Mouse (Mus musculus) forebrain, embryonic 13.5 days (tissue): ENCODE measurements around the gene Serpine2. TPM values are rescaled to one million over a fixed set of nuclear protein-coding genes. Genes with fewer than 3 reads are reported as not detected.
A peak's percentile ranks its signal among the peaks of the same experiment; 100 is the strongest.

Experiments used
- ATAC-seq: fragments of 200-750 bp; cut with Nextera tagmentation; 2 replicates; pipeline ENCODE4 v1.8.0; 2017
- H3K27ac ChIP-seq: fragments of 300-500 bp; sonication (generic); 2 replicates; pipeline ENCODE4 v1.5.1; 2015; ENCODE audit warnings: inconsistent platforms, mild to moderate bottlenecking, moderate library complexity
- H3K27me3 ChIP-seq: fragments of 300-500 bp; sonication (generic); 2 replicates; pipeline ENCODE4 v1.6.1; 2015; ENCODE audit warnings: mild to moderate bottlenecking, inconsistent platforms
- H3K36me3 ChIP-seq: fragments of 300-500 bp; sonication (generic); 2 replicates; pipeline ENCODE4 v1.6.1; 2015; ENCODE audit warnings: mild to moderate bottlenecking, inconsistent platforms; ENCODE audit not compliant: poor library complexity, severe bottlenecking
- H3K4me1 ChIP-seq: fragments of 300-500 bp; sonication (generic); 2 replicates; pipeline ENCODE4 v1.6.1; 2015; ENCODE audit warnings: inconsistent platforms
- H3K4me2 ChIP-seq: fragments of 300-500 bp; sonication (generic); 2 replicates; pipeline ENCODE4 v1.6.1; 2015; ENCODE audit warnings: inconsistent platforms, mild to moderate bottlenecking, moderate library complexity
- H3K4me3 ChIP-seq: fragments of 300-500 bp; sonication (generic); 2 replicates; pipeline ENCODE4 v1.5.1; 2015; ENCODE audit warnings: mild to moderate bottlenecking, inconsistent platforms
- H3K9ac ChIP-seq: fragments of 300-500 bp; sonication (generic); 2 replicates; pipeline ENCODE4 v1.6.1; 2015; ENCODE audit warnings: mild to moderate bottlenecking, inconsistent platforms
- H3K9me3 ChIP-seq: fragments of 300-500 bp; sonication (generic); replicated peaks from 2 replicates; pipeline ENCODE4 v1.6.1; 2016; ENCODE audit warnings: inconsistent platforms
- WGBS: fragments of 180-500 bp; shearing (Covaris S2); methylation state at CpG from one replicate; pipeline ENCODE4 v1.1.7; 2015; 5-methylcytosine and 5-hydroxymethylcytosine counted together
- polyA plus RNA-seq: library from polyadenylated mRNA; unstranded; fragments of >200 nt; fragmentation: Nextera tagmentation; extraction: Ambion mirVana; gene quantifications from 2 replicates; pipeline ENCODE4 v1.2.1, GENCODE M21; 2015

Gene Serpine2
- polyA plus RNA-seq, 1 experiment from 2014 or later = 27.3 TPM

- no peaks in the 10 kb centered on the region for H3K27me3 ChIP-seq
- no peak overlapping the region for H3K4me2 ChIP-seq
- WGBS = 63% methylated on average over 11 of the region's 11 CpGs
- no peak for ATAC-seq
- no peak overlapping the region for H3K9ac ChIP-seq
- no peaks in the 10 kb centered on the region for H3K36me3 ChIP-seq
- H3K27ac ChIP-seq = no peak overlapping the region
- no peaks in the 10 kb centered on the region for H3K9me3 ChIP-seq
- no peaks in the 10 kb centered on the region for H3K4me1 ChIP-seq
- no peak overlapping the region for H3K4me3 ChIP-seq
Observed at GRCm38 (mm10) chr1:79802858-79803427, 58.0 kb downstream of the Serpine2 start.

GRCm38 (mm10) chr1:79797084-79797483 is 63.9 kb downstream of the Serpine2 start:
- ATAC-seq = no peak
- no peak overlapping the region for H3K9ac ChIP-seq
- 91% methylated on average over 3 of the region's 3 CpGs for WGBS
- no peaks in the 10 kb centered on the region for H3K36me3 ChIP-seq
- H3K27ac ChIP-seq = no peak overlapping the region
- no peaks in the 10 kb centered on the region for H3K9me3 ChIP-seq
- no peaks in the 10 kb centered on the region for H3K4me1 ChIP-seq
- no peak overlapping the region for H3K4me2 ChIP-seq
- H3K27me3 ChIP-seq = no peaks in the 10 kb centered on the region
- H3K4me3 ChIP-seq = no peak overlapping the region

GRCm38 (mm10) chr1:79786267-79786927 is 74.6 kb downstream of the Serpine2 start:
- Histone ChIP-seq H3K4me1 (no peaks in the 10 kb centered on the region), H3K36me3 (peaks cover 23% of the 10 kb centered on the region), H3K4me2 (no peak overlapping the region), H3K4me3 (no peak overlapping the region), H3K27ac (no peak overlapping the region), H3K27me3 (no peaks in the 10 kb centered on the region), H3K9me3 (no peaks in the 10 kb centered on the region), H3K9ac (no peak overlapping the region)
- ATAC-seq = peak; percentile 86
- WGBS = 70% methylated on average over 7 of the region's 7 CpGs

- H3K9me3 ChIP-seq = no peaks in the 10 kb centered on the region
- H3K27me3 ChIP-seq = no peaks in the 10 kb centered on the region
- H3K4me3 ChIP-seq = no peak overlapping the region
- 83% methylated on average over 3 of the region's 3 CpGs for WGBS
- peaks cover 58% of the 10 kb centered on the region for H3K36me3 ChIP-seq
- no peak overlapping the region for H3K27ac ChIP-seq
- H3K4me1 ChIP-seq = no peaks in the 10 kb centered on the region
- H3K4me2 ChIP-seq = no peak overlapping the region
- no peak for ATAC-seq
- H3K9ac ChIP-seq = no peak overlapping the region
Observed at GRCm38 (mm10) chr1:79782433-79782832, 78.5 kb downstream of the Serpine2 start.

GRCm38 (mm10) chr1:79778011-79778410 is 83.0 kb downstream of the Serpine2 start:
- Histone ChIP-seq H3K9me3 (no peaks in the 10 kb centered on the region), H3K4me1 (peaks cover 4% of the 10 kb centered on the region), H3K4me2 (no peak overlapping the region), H3K4me3 (no peak overlapping the region), H3K27ac (no peak overlapping the region), H3K27me3 (no peaks in the 10 kb centered on the region), H3K9ac (no peak overlapping the region), H3K36me3 (peaks cover 51% of the 10 kb centered on the region)
- no peak for ATAC-seq
- 91% methylated on average over 11 of the region's 11 CpGs for WGBS

- Histone ChIP-seq H3K27ac (peak within 1 kb of the TSS; percentile 92), H3K9ac (peak within 1 kb of the TSS; percentile 91), H3K9me3 (no peaks in the 10 kb centered on the region), H3K27me3 (no peaks in the 10 kb centered on the region), H3K4me3 (peak within 1 kb of the TSS; percentile 85), H3K4me2 (peak within 1 kb of the TSS; percentile 57), H3K36me3 (peaks cover 31% of the 10 kb centered on the region), H3K4me1 (peaks cover 4% of the 10 kb centered on the region)
- ATAC-seq = peak; percentile 100
- under 1% methylated on average over 38 of the region's 38 CpGs for WGBS
Observed at GRCm38 (mm10) chr1:79775927-79776458, 85.0 kb downstream of the Serpine2 start, which contains the start of the genes Mrpl44 and Wdfy1. Gene Mrpl44, plus strand, starts transcription at chr1:79776018. Gene Wdfy1, minus strand, starts transcription at chr1:79776143.

GRCm38 (mm10) chr1:79774164-79774780 is 86.7 kb downstream of the Serpine2 start:
- Histone ChIP-seq H3K36me3 (peaks cover 14% of the 10 kb centered on the region), H3K9me3 (no peaks in the 10 kb centered on the region), H3K4me2 (no peak overlapping the region), H3K4me1 (peaks cover 4% of the 10 kb centered on the region), H3K27ac (no peak overlapping the region), H3K9ac (no peak overlapping the region), H3K27me3 (no peaks in the 10 kb centered on the region), H3K4me3 (no peak overlapping the region)
- WGBS = 75% methylated on average over 4 of the region's 4 CpGs
- no peak for ATAC-seq

GRCm38 (mm10) chr1:79768231-79768630 is 92.7 kb downstream of the Serpine2 start:
- H3K36me3 ChIP-seq = no peaks in the 10 kb centered on the region
- no peak overlapping the region for H3K9ac ChIP-seq
- no peak overlapping the region for H3K4me3 ChIP-seq
- no peaks in the 10 kb centered on the region for H3K27me3 ChIP-seq
- H3K9me3 ChIP-seq = no peaks in the 10 kb centered on the region
- no peak overlapping the region for H3K27ac ChIP-seq
- H3K4me2 ChIP-seq = no peak overlapping the region
- no peaks in the 10 kb centered on the region for H3K4me1 ChIP-seq
- 65% methylated on average over 1 of the region's 1 CpGs for WGBS
- ATAC-seq = no peak

GRCm38 (mm10) chr1:79764483-79764882 is 96.5 kb downstream of the Serpine2 start:
- no peak overlapping the region for H3K4me3 ChIP-seq
- WGBS = 97% methylated on average over 1 of the region's 1 CpGs
- H3K36me3 ChIP-seq = no peaks in the 10 kb centered on the region
- H3K4me1 ChIP-seq = peaks cover 13% of the 10 kb centered on the region
- no peak overlapping the region for H3K27ac ChIP-seq
- H3K4me2 ChIP-seq = no peak overlapping the region
- H3K27me3 ChIP-seq = no peaks in the 10 kb centered on the region
- ATAC-seq = no peak
- H3K9me3 ChIP-seq = no peaks in the 10 kb centered on the region
- no peak overlapping the region for H3K9ac ChIP-seq

GRCm38 (mm10) chr1:79764031-79764430 is 96.9 kb downstream of the Serpine2 start:
- Histone ChIP-seq H3K36me3 (no peaks in the 10 kb centered on the region), H3K4me1 (peaks cover 16% of the 10 kb centered on the region), H3K4me3 (no peak overlapping the region), H3K27me3 (no peaks in the 10 kb centered on the region), H3K27ac (no peak overlapping the region), H3K9me3 (no peaks in the 10 kb centered on the region), H3K4me2 (no peak overlapping the region), H3K9ac (no peak overlapping the region)
- 88% methylated on average over 2 of the region's 2 CpGs for WGBS
- no peak for ATAC-seq

GRCm38 (mm10) chr1:79762282-79763250 is 98.4 kb downstream of the Serpine2 start:
- WGBS = 65% methylated on average over 16 of the region's 16 CpGs
- H3K4me2 ChIP-seq = peak overlapping the region; percentile 84
- no peaks in the 10 kb centered on the region for H3K27me3 ChIP-seq
- no peaks in the 10 kb centered on the region for H3K36me3 ChIP-seq
- peak overlapping the region; percentile 82 for H3K4me3 ChIP-seq
- H3K9me3 ChIP-seq = no peaks in the 10 kb centered on the region
- peak overlapping the region; percentile 37; the same call in 1 of the 2 replicates for H3K9ac ChIP-seq
- no peak overlapping the region for H3K27ac ChIP-seq
- ATAC-seq = 0 out of 2 replicates have a peak, but pooled peaks have one; percentile 2
- H3K4me1 ChIP-seq = peaks cover 16% of the 10 kb centered on the region
